Mouse (Mus musculus) frontal cortex, postnatal 10 days (tissue): ENCODE results near the gene Phldb2.
A peak's percentile ranks its signal among the peaks of the same experiment; 100 is the strongest.

Source experiments
- DNase-seq, 2 experiments: peaks; one replicate each; pipeline ENCODE4 v3.0.0; 2022; ENCODE audit warnings: low spot score in 2 of 2, mixed read lengths in 1 of 2

Phldb2 gene

GRCm38 (mm10) chr16:45952035-45952434 is 1.4 kb downstream of the Phldb2 start:
- DNase-seq, result no peak

- no peak for DNase-seq
Observed at GRCm38 (mm10) chr16:45946335-45946734, 7.1 kb downstream of the Phldb2 start.

DNA sequence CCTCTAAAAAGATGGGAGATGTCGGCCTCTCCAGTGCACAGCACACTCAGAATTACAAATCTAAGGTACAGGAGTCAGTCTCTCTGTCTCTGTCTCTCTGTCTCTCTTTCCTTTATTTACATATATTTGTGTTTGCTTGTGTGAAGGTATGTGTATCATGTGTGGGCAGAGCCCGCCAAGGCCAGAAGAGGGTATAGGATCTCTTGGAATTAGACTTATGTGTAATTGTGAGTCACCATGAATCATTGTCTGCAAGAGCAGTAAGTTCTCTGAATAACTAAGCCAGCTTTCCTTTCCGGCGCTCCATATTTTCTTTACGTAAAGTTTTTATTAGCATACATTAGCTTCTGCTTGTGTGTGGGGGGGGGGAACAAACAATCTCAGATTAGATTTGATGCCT is 7.7 kb downstream of the Phldb2 start:
- DNase-seq, result no peak

DNA sequence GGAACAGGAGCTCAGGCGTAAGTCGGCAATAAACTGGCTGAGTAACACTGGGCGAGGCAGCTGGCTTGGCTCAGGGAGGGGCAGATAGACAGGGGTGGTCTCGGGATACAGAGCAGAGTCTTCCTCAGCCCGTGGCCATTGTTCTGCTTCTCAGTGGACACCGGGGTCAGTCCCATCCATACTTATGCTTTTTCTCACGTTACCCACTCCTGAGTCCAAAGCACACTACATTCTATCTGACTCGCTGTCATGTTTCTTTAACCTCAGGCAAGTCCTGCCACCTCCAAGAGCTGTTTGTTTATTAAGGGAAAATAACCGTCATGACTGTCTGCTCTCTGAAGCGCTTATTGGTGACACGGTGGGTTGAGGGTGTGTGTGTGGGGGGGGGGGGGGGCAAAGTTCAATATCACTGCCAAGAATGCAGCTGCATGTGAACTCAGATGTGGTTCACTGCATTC is 8.2 kb downstream of the Phldb2 start:
- no peak for DNase-seq

DNA sequence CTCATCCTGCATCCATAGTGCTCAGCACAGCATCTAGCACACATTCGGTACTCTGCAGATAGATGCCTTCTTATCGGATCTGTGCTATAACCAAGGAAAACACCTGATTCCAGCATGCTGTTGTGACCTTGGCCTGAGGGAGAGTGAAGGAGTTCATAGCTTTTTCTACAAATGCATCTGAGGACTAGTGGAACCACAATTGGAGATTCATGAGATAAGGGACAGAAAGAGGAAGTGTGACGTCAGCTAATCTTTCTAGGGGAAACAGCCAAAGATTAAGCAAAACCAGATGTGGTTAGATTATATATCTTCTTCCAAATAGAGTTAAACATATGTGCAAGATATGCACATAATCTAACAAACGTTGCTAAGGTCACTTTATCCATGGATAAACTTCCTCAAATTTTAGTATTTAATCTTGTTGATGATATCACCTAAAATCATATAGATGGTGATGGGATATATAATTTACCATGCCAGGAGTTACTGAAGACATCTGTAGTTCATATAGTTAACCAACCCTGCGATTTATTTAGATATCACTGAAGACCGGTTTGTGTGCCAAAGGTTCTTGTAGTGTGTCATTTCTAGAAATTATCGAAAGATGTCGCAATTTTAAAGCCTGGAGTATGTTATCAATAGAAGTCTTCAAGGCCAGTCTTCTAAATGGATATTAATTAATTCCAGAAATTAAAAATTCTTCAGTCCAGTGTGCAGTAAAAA is 11.1 kb downstream of the Phldb2 start:
- DNase-seq, result no peak

DNA sequence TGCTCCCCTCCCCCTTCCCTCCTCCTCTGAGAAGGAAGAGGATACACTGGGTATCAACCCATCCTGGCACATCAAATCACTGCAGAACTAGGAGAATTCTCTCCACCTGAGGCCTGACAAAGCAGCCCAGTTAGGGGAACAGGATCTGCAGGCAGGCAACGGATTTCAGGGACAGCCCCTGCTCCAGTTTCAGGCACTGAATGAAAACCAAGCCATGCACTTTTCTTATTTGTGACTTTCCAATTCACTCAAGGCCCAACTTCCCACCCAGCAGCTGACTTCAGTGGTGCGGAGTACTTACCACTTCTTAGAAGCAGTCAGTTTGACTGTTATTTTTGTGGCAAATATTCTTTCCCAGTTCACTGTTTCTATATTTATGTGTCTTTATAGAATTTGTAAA is 12.7 kb downstream of the Phldb2 start:
- no peak for DNase-seq

DNA sequence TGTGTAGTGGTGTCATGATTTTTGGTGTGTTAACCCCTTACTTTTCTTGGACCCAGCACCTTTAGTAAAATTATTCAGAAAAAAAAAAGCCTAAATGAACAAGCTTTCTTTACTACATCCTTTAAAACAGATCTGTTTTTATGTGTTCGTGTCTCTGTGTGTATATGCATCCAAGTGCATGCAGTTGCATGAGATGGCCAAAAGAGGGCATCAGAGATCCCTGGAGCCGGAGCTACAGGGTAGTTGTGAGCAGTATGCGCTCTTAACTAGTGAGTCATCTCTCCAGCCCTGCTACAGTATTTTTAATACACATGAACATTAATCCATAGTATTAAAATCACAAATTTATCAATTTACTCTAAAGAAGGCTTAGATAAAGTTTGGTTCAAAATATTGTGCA is 14.0 kb downstream of the Phldb2 start:
- no peak for DNase-seq

GRCm38 (mm10) chr16:45937381-45937780 is 16.0 kb downstream of the Phldb2 start:
- no peak for DNase-seq

- no peak for DNase-seq
Observed at GRCm38 (mm10) chr16:45936521-45936920, 16.9 kb downstream of the Phldb2 start.

DNA sequence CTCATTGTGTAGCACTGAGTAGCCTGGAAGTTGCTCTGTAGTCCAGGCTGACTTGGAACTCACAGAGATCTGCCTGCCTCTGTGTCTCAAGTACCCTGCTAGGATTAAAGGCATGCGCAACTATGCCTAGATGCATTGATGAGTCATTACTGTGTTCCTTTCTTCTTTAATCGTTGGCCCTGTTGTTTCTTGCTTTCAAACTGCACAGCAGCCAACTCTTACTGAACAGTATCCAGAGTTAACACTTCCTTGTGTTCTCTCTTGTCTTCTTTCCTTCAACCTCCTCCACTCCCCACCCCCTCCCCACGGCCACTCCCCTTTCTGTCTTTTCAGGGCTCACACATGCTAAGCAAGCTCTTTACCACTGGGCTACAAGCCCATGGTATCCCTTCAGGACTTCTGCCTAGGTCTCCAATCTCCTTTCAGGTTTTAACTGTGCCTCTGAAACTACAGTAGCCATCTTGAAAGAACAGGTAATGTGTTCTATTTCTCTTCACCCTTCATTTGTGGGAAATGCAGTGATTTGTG is 17.4 kb downstream of the Phldb2 start:
- DNase-seq, result no peak

- DNase-seq, result no peak
Observed at GRCm38 (mm10) chr16:45934721-45935407, 18.5 kb downstream of the Phldb2 start.

DNA sequence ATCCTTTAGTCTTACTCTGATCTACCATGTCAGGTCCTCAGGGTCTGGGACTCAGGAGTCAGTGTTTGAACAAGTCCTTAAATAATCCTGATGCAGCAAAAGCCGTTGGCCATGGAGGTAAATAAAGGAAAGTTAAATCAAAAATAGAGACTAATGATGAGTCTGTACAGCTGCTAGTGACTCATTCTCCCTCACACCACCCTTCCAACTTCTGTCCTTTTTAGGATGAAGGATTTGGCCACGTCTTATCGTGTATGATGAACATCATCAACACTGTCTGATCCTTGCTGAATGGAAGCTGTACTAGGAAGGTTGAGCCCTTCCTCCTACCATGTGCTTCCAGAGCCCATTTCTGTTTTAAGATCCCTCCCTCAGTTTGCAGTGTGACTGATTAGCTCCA is 23.1 kb downstream of the Phldb2 start:
- no peak for DNase-seq

DNA sequence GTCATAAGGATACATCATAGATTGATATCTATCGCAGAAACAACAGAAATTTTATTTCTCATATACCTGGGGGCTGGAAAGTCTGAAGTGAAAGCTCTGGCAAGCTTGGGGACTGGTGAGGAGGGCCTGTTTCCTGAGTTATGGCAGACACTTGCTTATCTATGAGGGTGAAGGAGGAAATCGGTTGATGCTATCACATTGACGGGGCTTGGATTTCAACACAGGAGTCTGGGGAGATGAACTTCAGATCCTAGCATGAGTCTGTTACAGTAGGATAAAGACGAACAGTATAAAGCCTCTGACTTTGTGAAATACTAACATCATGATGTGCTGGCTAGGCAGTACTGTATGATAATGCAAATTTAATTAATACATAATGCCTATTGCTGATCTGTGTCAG is 25.3 kb downstream of the Phldb2 start:
- DNase-seq, result no peak

DNA sequence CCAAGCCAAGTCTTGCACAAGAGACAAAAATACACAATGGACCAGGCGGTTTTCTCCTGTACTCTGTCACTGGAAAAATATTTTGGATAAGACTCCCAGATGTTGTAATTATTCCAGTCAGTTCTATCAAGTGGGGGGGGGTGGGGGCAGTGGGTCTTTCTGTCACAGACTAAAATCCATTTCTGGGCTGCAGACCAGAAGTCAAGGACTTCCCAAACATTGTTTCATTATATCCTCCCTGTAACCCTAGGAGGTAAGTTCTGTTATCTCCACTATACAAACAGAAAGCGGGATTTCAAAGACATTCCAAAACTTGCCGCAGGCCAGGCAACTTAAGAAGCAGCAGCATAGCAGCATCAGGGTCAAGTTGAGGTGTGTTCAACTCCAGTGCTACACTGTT is 25.8 kb downstream of the Phldb2 start:
- no peak for DNase-seq

DNA sequence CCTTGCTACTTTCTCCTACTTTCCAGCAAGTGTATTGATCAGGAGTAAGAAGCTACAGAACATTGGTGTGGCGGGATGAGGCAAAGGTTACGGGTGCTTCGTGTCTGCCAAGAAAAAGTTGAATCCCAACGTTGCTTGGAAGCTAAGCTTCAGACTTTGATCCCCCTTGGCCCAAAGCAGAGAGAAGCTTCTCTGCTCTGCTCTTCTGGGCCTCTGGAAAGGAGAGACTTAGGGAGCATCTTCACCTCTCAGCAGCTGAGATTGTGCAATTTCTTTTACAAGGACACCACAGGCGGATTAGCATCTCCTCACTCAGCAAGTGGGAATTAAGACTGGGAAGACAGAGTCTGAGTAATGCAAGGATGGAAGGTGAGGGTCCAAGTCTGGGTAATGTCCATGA is 26.5 kb downstream of the Phldb2 start:
- no peak for DNase-seq

- no peak for DNase-seq
Observed at GRCm38 (mm10) chr16:45923731-45924424, 29.5 kb downstream of the Phldb2 start.

DNA sequence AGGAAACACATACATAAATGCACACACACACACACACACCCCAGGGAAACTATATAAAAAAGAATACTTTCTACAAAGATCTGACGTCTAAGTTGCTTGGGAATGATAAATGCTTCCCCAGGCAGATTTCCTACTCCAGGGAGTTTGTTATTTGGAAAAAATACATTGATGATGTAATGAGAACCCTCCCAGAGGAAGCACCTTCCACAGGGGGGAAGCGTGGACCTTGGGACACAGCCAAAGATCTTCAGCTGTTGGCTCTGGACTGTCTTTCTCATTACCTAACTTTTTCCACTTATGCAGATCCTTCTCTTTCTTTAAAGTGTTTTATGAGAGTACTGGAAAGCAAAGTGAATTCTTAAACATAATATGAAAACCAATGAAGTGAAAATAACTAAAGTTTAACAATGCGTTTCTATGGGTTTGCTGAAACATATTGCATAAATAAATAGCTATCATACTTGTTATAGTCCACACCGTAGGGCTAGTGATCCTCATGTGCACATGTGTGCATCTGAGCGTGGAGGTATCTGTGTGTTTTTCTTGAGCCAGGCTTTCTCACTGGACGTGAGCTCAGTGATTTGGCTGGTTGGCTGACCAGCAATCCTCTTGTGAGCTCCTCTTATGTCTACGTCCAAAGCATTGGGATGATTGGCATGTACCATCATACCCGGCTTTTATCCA is 30.7 kb downstream of the Phldb2 start:
- no peak for DNase-seq

DNA sequence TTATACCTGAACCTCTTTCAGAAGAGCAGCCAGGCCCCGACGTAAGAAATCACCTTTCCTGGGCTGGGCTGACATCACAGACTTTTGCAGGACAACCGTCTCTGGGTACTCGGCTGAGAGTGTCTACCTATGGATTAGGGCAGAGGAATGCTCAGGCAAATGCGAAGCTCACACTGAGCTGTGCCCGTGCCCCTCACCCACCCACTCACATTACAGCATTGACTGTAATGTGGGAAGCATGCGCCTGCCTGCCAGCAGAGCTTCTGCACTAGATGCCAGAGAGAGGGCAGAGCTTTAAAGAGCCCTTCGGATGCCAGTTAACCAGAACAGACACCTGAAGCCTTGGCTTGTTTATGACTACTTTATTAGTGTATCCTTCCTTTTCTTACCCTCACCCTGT is 33.8 kb downstream of the Phldb2 start:
- DNase-seq, result peak; percentile 11 to 13

DNA sequence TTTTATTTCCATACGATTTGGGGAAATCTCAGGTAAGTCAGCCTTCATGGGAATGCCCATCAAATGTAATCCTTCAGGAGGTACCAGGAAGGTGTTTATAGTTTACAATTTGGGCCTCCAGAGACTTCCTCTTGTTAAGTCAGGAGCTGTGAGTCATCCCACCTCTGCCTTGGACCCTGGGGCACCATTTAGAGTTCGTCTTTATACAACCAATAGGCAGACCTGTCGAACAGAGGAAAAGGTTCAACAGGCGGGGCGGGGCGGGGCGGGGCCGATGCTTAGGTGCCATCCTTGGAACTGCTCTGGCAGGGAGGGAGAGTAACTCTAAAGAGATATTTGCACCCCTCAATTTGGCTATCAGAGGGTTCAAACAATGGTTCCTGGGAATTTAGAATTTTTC is 49.8 kb downstream of the Phldb2 start:
- no peak for DNase-seq

DNA sequence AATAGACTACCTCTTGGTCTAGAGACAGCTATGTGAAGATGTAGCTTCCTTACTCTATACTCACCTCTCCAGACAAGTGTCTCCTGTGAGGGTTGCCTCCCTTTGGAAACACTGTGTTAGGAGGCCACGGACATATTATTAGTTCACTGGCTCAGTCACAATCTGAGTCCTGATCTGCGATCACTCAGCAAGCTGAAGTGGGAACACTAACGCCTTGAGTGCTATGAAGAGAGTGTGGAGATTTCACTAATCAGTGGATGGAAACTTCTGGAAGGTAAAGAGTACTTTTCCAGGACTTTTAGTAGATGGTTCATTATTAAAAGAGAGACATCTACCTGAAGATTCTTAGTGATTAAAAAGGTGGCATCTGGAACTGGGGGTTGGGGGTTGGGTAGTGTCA is 54.9 kb downstream of the Phldb2 start:
- DNase-seq, result no peak

DNA sequence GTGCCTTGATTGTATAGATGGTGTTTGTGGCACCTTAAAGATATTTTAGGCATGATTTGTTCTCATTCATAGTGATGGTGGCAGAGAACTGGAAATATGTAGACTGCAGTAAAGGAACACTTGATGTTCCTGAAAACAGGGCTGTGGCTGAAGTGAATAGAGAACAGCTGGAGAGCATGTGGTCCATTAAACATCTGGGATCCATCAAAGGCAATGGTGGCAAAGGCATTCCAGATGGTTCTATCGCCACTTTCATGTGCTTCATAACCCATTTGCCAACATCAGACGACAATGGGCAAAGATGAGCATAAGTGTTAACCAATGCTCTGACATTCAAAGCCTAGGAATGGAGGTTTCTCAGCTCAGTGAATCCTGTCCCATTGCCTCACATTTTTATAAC is 56.8 kb downstream of the Phldb2 start:
- no peak for DNase-seq

- no peak for DNase-seq
Observed at GRCm38 (mm10) chr16:45894998-45895397, 58.4 kb downstream of the Phldb2 start.
